30 mouse cellular contexts compared by ENCODE assay signal in the genomic region with DNA sequence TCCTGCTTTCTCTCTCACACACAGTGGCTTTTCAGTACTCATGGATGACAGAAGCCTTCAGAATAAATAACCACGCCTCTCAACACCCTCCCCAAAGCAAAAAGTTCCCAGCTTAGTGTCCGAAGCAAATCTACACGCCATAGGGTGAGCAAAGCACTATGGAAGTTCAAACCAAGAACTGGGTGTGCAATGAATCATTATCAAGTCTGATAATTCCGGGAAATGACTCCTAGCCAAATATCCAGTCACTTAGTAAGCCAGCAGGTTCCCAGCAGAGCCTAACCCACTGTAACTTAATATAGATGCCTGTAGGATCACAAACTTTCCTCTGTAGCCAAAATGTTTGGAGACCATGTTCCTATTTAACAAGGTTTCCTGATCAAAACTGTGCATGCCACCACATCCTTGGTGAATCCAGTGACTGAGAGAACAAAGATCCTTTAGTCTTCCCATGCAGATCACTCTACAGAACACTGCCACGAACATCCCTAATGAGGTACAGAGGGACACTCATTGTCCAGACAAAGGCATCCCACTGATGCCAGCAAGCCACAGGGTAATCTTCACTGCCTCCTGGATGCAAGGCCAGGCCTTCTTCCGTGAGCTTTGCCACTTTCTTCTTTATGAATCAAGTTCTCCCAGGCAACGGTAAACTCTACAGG. TPM values are rescaled to one million over a fixed set of nuclear protein-coding genes. Genes with fewer than 3 reads are reported as not detected.
DNase-seq lines count a peak whose midpoint lies in the region; ATAC-seq and TF ChIP-seq lines count a peak whose summit lies in the region.
"Had no signal": no experiment of that assay in that cellular context is flagged by ENCODE, and none has a peak within 500 bp of the region (broad histone marks: within the 10 kb centered on the region; RNA-seq: fewer than 3 reads in every experiment).

No protein-coding gene starts in this region.

- WGBS in lung, adult 2 months: 80% methylated on average over 7 of the region's 7 CpGs

- CTCF ChIA-PET in Patski (lab: Charles Lee): no interaction called here

- DNase-seq in layer of hippocampus, adult 9-11 months: peak; percentile 16
- no peak for DNase-seq in layer of hippocampus, adult 8-10 months (ENCODE audit: low spot score in 2 of 2)
- peak; percentile 54 for DNase-seq in 3T3-L1 (ENCODE audit: low read depth, low spot score)
- no peak for DNase-seq in Patski (ENCODE audit: low read depth, low spot score)
- no peak for DNase-seq in lung, adult 2 months
- no peak for DNase-seq in kidney, adult 9 months
- DNase-seq: adrenal gland, adult 8-10 months; adrenal gland, postnatal 36 days; cerebellum, adult 11 months; cerebellum, adult 8-10 months; cerebellum, postnatal 14 days; embryo, embryonic 11 days; gastrocnemius, postnatal 10 days had no signal

- peak; percentile 40 for ATAC-seq in Patski
- ATAC-seq: forebrain, embryonic 16.5 days; hindbrain, embryonic 16.5 days had no signal

- no peaks in the 10 kb centered on the region for H3K36me3 ChIP-seq in myocyte (ENCODE audit: control insufficient read depth, insufficient read depth)
- H3K36me3 ChIP-seq: embryonic facial prominence, embryonic 15.5 days; forebrain, embryonic 12.5 days; heart, embryonic 12.5 days; hindbrain, embryonic 12.5 days had no signal

- H3K4me1 ChIP-seq in lung, adult 2 months (ENCODE audit: control insufficient read depth, insufficient read depth, low read length): no peaks in the 10 kb centered on the region
- H3K4me1 ChIP-seq: embryonic facial prominence, embryonic 15.5 days had no signal

- no peaks in the 10 kb centered on the region for H3K79me2 ChIP-seq in myocyte (ENCODE audit: control insufficient read depth, insufficient read depth)

- no peak for TF ChIP-seq POLR2A in myocyte (IDR thresholded peaks at IDR 0.05; ENCODE audit: insufficient read length, low read depth)
- TF ChIP-seq POLR2A in lung, adult 2 months (IDR thresholded peaks at IDR 0.05; ENCODE audit: borderline replicate concordance, extremely low read depth, low read depth, low read length): no peak

- POLR2A ChIA-PET in Patski (lab: Charles Lee): interaction anchor here (0.8 kb wide), 1 partner anchor 187 kb away, joined by 3 read pairs; no protein-coding TSS in a partner anchor

- H3K27me3 ChIP-seq in Patski (no peaks in the 10 kb centered on the region), myocyte (ENCODE audit: control insufficient read depth, insufficient read depth, insufficient read length) (no peaks in the 10 kb centered on the region)
- H3K27me3 ChIP-seq: embryonic facial prominence, embryonic 15.5 days; forebrain, embryonic 12.5 days; heart, embryonic 12.5 days; hindbrain, embryonic 12.5 days had no signal

- TF ChIP-seq CTCF in Patski (IDR thresholded peaks at IDR 0.05): no peak
- TF ChIP-seq CTCF in lung, adult 2 months (IDR thresholded peaks at IDR 0.05; ENCODE audit: insufficient read depth, low read length): no peak

- no peak overlapping the region for H3K4me3 ChIP-seq in myocyte
- H3K4me3 ChIP-seq in lung, adult 2 months (replicated peaks; ENCODE audit: extremely low read depth, low read depth, low read length): no peak overlapping the region
- H3K4me3 ChIP-seq: embryonic facial prominence, embryonic 15.5 days; forebrain, embryonic 12.5 days; heart, embryonic 12.5 days; hindbrain, embryonic 12.5 days had no signal

- peak overlapping the region; percentile 85 for H3K4me2 ChIP-seq in myocyte (ENCODE audit: low read depth)
- H3K4me2 ChIP-seq: embryonic facial prominence, embryonic 15.5 days; forebrain, embryonic 12.5 days; heart, embryonic 12.5 days; hindbrain, embryonic 12.5 days had no signal

- no peak overlapping the region for H3ac ChIP-seq in myocyte (ENCODE audit: control insufficient read depth, insufficient read length)

- in situ Hi-C loops in Patski (cut with MboI; ENCODE audit: low pct_unique_long_range_greater_than_20kb): no loop called here

TF ChIP-seq in myocyte, 11 proteins besides CTCF, POLR2A, EP300 and RAD21:
- TF ChIP-seq E2F4 (IDR thresholded peaks at IDR 0.05; ENCODE audit: insufficient read depth) (no peak), MYOD1 (IDR thresholded peaks at IDR 0.05; ENCODE audit: control insufficient read depth in 1 of 3, insufficient read length in 2 of 3, low read depth in 2 of 3) (no peak), TCF3 (IDR thresholded peaks at IDR 0.05; ENCODE audit: insufficient read length, low read depth) (no peak), TCF12 (IDR thresholded peaks at IDR 0.05; ENCODE audit: insufficient read depth, poor library complexity, severe bottlenecking) (no peak), SRF (IDR thresholded peaks at IDR 0.05; ENCODE audit: control insufficient read depth, insufficient read length, low read depth) (no peak), REST (IDR thresholded peaks at IDR 0.05; ENCODE audit: insufficient read depth, insufficient read length) (no peak), MAX (IDR thresholded peaks at IDR 0.05; ENCODE audit: low read depth) (no peak), MYOG (IDR thresholded peaks at IDR 0.05; ENCODE audit: control insufficient read depth in 1 of 3, insufficient read depth in 1 of 3, insufficient read length in 2 of 3, low read depth in 2 of 3) (no peak), POLR2AphosphoS2 (IDR thresholded peaks at IDR 0.05; ENCODE audit: insufficient read length, low read depth) (no peak), CEBPB (IDR thresholded peaks at IDR 0.05; ENCODE audit: insufficient read depth, poor library complexity, severe bottlenecking) (no peak), USF1 (IDR thresholded peaks at IDR 0.05; ENCODE audit: low read depth) (no peak)

RNA-seq across cellular contexts. Expression of gene Defb47, which starts 5.9 kb away (rescaled TPM):
- not detected for total RNA-seq in layer of hippocampus, adult 8-10 months (2022)
- polyA plus RNA-seq in Patski (2021): 2.2 TPM
- polyA plus RNA-seq in myocyte (2012; fragmentation: generic; extraction: Trizol): 0.26 TPM
- polyA plus RNA-seq in lung, adult 2 months (2012; rRNA removed): not detected in 2 replicates
- total RNA-seq: adrenal gland, adult 8-10 months; adrenal gland, postnatal 36 days; common myeloid progenitor, adult 5-6 weeks; gastrocnemius, postnatal 10 days; gastrocnemius, postnatal 4 days; heart, adult 8-10 months; heart, postnatal 25 days; MEL had no signal
- polyA plus RNA-seq: brain, embryonic 14.5 days; embryonic facial prominence, embryonic 11.5 days; embryonic facial prominence, embryonic 15.5 days; forebrain, embryonic 12.5 days; forebrain, embryonic 16.5 days; frontal cortex, adult 2 months; heart, embryonic 12.5 days; heart, embryonic 16.5 days; hindbrain, embryonic 12.5 days; hindbrain, embryonic 16.5 days; intestine, embryonic 14.5 days had no signal

RNA-seq across cellular contexts. Expression of gene Defb48, which starts 7.7 kb away (rescaled TPM):
- not detected for total RNA-seq in layer of hippocampus, adult 8-10 months (2022)
- not detected for polyA plus RNA-seq in Patski (2021)
- polyA plus RNA-seq in myocyte (2012; fragmentation: generic; extraction: Trizol): 0.13 TPM
- not detected in 2 replicates for polyA plus RNA-seq in lung, adult 2 months (2012; rRNA removed)
- total RNA-seq: adrenal gland, adult 8-10 months; adrenal gland, postnatal 36 days; common myeloid progenitor, adult 5-6 weeks; gastrocnemius, postnatal 10 days; gastrocnemius, postnatal 4 days; heart, adult 8-10 months; heart, postnatal 25 days; MEL had no signal
- polyA plus RNA-seq: brain, embryonic 14.5 days; embryonic facial prominence, embryonic 11.5 days; embryonic facial prominence, embryonic 15.5 days; forebrain, embryonic 12.5 days; forebrain, embryonic 16.5 days; frontal cortex, adult 2 months; heart, embryonic 12.5 days; heart, embryonic 16.5 days; hindbrain, embryonic 12.5 days; hindbrain, embryonic 16.5 days; intestine, embryonic 14.5 days had no signal

RNA-seq across cellular contexts. Expression of gene Defb43, which starts 19.6 kb away (rescaled TPM):
- total RNA-seq in layer of hippocampus, adult 8-10 months (2022): not detected
- polyA plus RNA-seq in Patski (2021) (not detected), myocyte (2012; fragmentation: generic; extraction: Trizol) (not detected)
- polyA plus RNA-seq in lung, adult 2 months (2012; rRNA removed): not detected in 2 replicates
- total RNA-seq: adrenal gland, adult 8-10 months; adrenal gland, postnatal 36 days; common myeloid progenitor, adult 5-6 weeks; gastrocnemius, postnatal 10 days; gastrocnemius, postnatal 4 days; heart, adult 8-10 months; heart, postnatal 25 days; MEL had no signal
- polyA plus RNA-seq: brain, embryonic 14.5 days; embryonic facial prominence, embryonic 11.5 days; embryonic facial prominence, embryonic 15.5 days; forebrain, embryonic 12.5 days; forebrain, embryonic 16.5 days; frontal cortex, adult 2 months; heart, embryonic 12.5 days; heart, embryonic 16.5 days; hindbrain, embryonic 12.5 days; hindbrain, embryonic 16.5 days; intestine, embryonic 14.5 days had no signal

RNA-seq across cellular contexts. Expression of gene Defb42, which starts 54.8 kb away (rescaled TPM):
- under 1 TPM in 1 of 4 experiments, not detected in 3; 0.81 TPM for total RNA-seq in layer of hippocampus, adult 8-10 months (2022)
- 0.59 TPM for polyA plus RNA-seq in Patski (2021)
- polyA plus RNA-seq in myocyte (2012; fragmentation: generic; extraction: Trizol): 0.40 TPM
- 0.76 TPM in 1 of 2 replicates, not detected in the other for polyA plus RNA-seq in lung, adult 2 months (2012; rRNA removed)
- total RNA-seq: common myeloid progenitor, adult 5-6 weeks; gastrocnemius, postnatal 10 days; gastrocnemius, postnatal 4 days; MEL had no signal
- polyA plus RNA-seq: brain, embryonic 14.5 days; embryonic facial prominence, embryonic 11.5 days; embryonic facial prominence, embryonic 15.5 days; forebrain, embryonic 12.5 days; hindbrain, embryonic 12.5 days had no signal

RNA-seq across cellular contexts. Expression of gene Defb30, which starts 57.8 kb away (rescaled TPM):
- not detected for total RNA-seq in layer of hippocampus, adult 8-10 months (2022)
- polyA plus RNA-seq in Patski (2021) (not detected), myocyte (2012; fragmentation: generic; extraction: Trizol) (not detected)
- polyA plus RNA-seq in lung, adult 2 months (2012; rRNA removed): not detected in 2 replicates
- total RNA-seq: adrenal gland, adult 8-10 months; adrenal gland, postnatal 36 days; common myeloid progenitor, adult 5-6 weeks; gastrocnemius, postnatal 10 days; gastrocnemius, postnatal 4 days; heart, adult 8-10 months; heart, postnatal 25 days; MEL had no signal
- polyA plus RNA-seq: brain, embryonic 14.5 days; embryonic facial prominence, embryonic 11.5 days; embryonic facial prominence, embryonic 15.5 days; forebrain, embryonic 12.5 days; forebrain, embryonic 16.5 days; frontal cortex, adult 2 months; heart, embryonic 12.5 days; heart, embryonic 16.5 days; hindbrain, embryonic 12.5 days; hindbrain, embryonic 16.5 days; intestine, embryonic 14.5 days had no signal

Comparison
In these comparisons a context has a peak if more than half of its experiments do, and no peak if none do; other contexts are left out.
1. DNase-seq: peak in layer of hippocampus, adult 9-11 months (single experiment) and 3T3-L1 (single experiment); none in layer of hippocampus, adult 8-10 months (0 of 2), Patski (single experiment), lung, adult 2 months (single experiment) and kidney, adult 9 months (single experiment).